Mouse (Mus musculus): Measurements from ENCODE around the gene Cd3e. TPM values are rescaled to one million over a fixed set of nuclear protein-coding genes. Genes with fewer than 3 reads are reported as not detected.

Gene Cd3e
- polyA plus RNA-seq, 1 experiment from 2014 or later = not detected

DNA sequence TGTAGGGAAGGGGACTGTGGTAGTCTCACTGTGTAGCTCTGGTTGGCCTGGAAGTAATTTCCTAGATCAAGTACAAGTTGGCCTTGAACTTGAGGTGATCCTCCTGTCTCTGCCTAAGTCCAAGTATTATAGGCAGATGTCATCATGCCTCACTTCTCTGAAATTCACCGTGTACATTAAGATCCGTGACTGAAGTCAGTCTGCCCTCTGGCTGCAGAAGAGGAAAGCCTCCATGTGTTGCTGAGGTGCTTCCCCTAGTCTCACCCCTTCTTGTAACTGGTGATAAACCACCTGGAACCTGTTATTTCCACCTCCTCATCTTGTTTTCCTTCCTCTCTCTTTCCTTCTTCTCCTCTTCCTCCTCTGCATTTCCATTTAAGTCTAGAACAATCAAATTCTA, 5.5 kb upstream of the Cd3e start:
- WGBS = 36% methylated on average over 2 of the region's 2 CpGs
- H3K9me3 ChIP-seq = no peaks in the 10 kb centered on the region
- no peak overlapping the region for H3K27ac ChIP-seq (replicated peaks)
- H3K9ac ChIP-seq (replicated peaks) = no peak overlapping the region
- H3K27me3 ChIP-seq = no peaks in the 10 kb centered on the region
- ATAC-seq (ENCODE audit: low FRiP score, low read depth) = no peak
- H3K4me1 ChIP-seq = no peaks in the 10 kb centered on the region
- H3K4me3 ChIP-seq = no peak overlapping the region
- no peak overlapping the region for H3K4me2 ChIP-seq (replicated peaks)
- H3K36me3 ChIP-seq = no peaks in the 10 kb centered on the region

DNA sequence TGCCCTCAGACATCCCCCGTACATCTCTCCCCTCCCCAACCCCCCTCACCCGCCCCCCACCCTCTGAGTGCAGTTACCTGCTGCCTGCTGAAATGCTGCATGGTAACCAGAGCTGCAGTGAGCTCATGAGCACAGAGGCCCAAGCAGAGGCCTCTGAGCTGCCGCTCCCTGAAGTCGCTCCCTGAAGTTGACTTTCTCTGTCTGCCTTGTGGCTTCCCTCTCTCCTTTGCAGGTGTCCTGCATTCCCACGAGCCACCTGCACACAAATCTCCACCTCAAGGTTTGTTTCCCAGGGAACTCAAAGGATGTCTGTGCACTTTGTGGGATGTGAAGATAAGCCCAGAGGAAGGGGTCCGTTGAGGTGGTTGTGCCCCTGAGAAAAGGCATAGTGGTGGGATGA, 1.9 kb upstream of the Cd3e start:
- no peak for ATAC-seq (ENCODE audit: low FRiP score, low read depth)

DNA sequence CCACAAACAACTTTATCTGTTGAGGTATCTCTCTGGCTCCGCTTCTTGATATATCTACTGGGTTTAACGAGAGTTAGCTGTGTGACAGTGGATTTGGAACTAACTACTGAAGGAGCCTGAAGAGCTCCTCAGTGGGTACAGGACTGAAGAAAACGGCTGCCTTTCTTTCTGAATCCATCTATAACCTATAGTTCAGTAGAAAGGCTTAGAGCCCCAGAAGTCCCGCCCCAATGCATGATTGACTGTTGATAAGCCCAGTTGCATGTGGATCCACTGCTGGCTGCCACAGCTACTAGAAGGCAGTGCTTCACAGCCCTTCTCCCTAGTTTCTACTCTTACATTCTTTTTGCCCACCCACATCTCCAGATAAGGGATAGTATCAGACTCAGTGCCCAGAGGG, 1.0 kb upstream of the Cd3e start:
- 77% methylated on average over 4 of the region's 4 CpGs for WGBS
- Histone ChIP-seq H3K9me3 (no peaks in the 10 kb centered on the region), H3K9ac (replicated peaks) (no peak overlapping the region), H3K4me2 (replicated peaks) (no peak overlapping the region), H3K4me3 (no peak overlapping the region), H3K27me3 (no peaks in the 10 kb centered on the region), H3K27ac (replicated peaks) (no peak overlapping the region), H3K36me3 (no peaks in the 10 kb centered on the region), H3K4me1 (no peaks in the 10 kb centered on the region)
- no peak for ATAC-seq (ENCODE audit: low FRiP score, low read depth)

More for the DNA sequence above, 1.9 kb upstream of the Cd3e start:
- Histone ChIP-seq H3K4me1 (no peaks in the 10 kb centered on the region), H3K27ac (replicated peaks) (no peak overlapping the region), H3K4me3 (no peak overlapping the region), H3K9me3 (no peaks in the 10 kb centered on the region), H3K27me3 (no peaks in the 10 kb centered on the region), H3K4me2 (replicated peaks) (no peak overlapping the region), H3K9ac (replicated peaks) (no peak overlapping the region), H3K36me3 (no peaks in the 10 kb centered on the region)
- 51% methylated on average over 6 of the region's 6 CpGs for WGBS

DNA sequence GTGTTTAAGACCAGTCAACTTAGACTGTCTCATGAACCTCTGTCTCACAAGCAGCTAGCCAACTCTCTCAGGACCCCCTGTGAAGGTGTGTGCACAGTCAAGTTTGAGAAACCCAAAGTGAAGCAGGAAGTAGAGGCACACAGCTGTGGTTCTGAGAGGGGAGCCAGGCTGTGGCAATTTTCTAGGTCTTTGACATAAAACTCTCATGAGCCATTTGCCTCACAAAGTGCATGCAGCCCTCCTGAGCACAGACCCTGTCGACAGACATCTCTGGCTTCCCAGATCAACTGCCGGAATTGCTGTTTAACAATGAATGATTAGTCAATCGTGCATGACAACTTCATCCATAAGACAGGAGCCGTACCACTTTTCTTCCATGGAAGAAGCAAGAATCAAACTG, 1.1 kb downstream of the Cd3e start:
- H3K27ac ChIP-seq (replicated peaks) = no peak overlapping the region
- H3K4me3 ChIP-seq = no peak overlapping the region
- no peaks in the 10 kb centered on the region for H3K9me3 ChIP-seq
- no peak for ATAC-seq (ENCODE audit: low FRiP score, low read depth)
- no peak overlapping the region for H3K4me2 ChIP-seq (replicated peaks)
- 63% methylated on average over 4 of the region's 4 CpGs for WGBS
- H3K36me3 ChIP-seq = no peaks in the 10 kb centered on the region
- H3K9ac ChIP-seq (replicated peaks) = no peak overlapping the region
- no peaks in the 10 kb centered on the region for H3K4me1 ChIP-seq
- H3K27me3 ChIP-seq = no peaks in the 10 kb centered on the region

DNA sequence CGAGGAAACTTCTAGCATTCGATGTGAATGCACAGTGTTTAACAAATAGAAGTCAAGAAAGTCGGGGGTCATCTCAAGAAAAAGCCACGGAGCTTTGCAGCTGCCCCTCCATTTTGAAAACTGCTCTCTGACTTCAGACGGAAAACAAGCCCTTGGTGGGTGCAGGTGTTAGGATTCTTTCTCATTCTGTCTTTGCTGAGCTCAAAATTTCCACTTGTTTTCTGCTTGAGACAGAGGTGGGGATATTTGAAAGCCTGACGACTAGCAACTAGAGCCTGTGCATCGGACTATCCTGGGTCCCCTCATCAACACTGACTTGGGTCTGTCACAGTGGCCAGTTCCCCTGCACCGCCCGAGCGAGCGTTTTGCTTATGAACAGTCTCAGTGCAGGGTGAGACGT, 2.0 kb downstream of the Cd3e start:
- no peak for ATAC-seq (ENCODE audit: low FRiP score, low read depth)
- Histone ChIP-seq H3K4me3 (no peak overlapping the region), H3K27me3 (no peaks in the 10 kb centered on the region), H3K9me3 (no peaks in the 10 kb centered on the region), H3K27ac (replicated peaks) (no peak overlapping the region), H3K9ac (replicated peaks) (no peak overlapping the region), H3K4me2 (replicated peaks) (no peak overlapping the region), H3K36me3 (no peaks in the 10 kb centered on the region), H3K4me1 (no peaks in the 10 kb centered on the region)
- 81% methylated on average over 12 of the region's 12 CpGs for whole genome bisulfite sequencing

DNA sequence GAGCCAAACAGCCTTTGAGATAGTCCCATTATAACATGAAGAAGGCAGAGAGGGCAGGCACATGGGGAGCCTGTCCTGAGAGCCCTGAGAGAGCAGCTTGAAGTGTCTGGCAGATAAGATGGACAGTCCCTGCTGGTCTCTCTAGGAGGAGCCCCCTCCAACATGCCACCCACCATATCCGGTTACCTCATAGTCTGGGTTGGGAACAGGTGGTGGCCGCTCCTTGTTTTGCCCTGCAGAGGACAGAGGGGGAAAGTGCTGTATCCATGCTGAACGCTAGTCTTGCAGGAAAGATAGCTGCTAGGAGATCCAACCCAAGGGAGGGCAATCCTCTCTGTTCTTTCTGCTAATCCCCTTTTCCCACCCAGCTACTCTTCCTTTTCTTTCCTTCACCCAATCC, 9.2 kb downstream of the Cd3e start:
- no peaks in the 10 kb centered on the region for H3K36me3 ChIP-seq
- no peak overlapping the region for H3K27ac ChIP-seq (replicated peaks)
- no peak overlapping the region for H3K9ac ChIP-seq (replicated peaks)
- H3K9me3 ChIP-seq = no peaks in the 10 kb centered on the region
- no peaks in the 10 kb centered on the region for H3K27me3 ChIP-seq
- no peak overlapping the region for H3K4me2 ChIP-seq (replicated peaks)
- no peak for ATAC-seq (ENCODE audit: low FRiP score, low read depth)
- no peaks in the 10 kb centered on the region for H3K4me1 ChIP-seq
- 59% methylated on average over 3 of the region's 3 CpGs for WGBS
- H3K4me3 ChIP-seq = no peak overlapping the region

DNA sequence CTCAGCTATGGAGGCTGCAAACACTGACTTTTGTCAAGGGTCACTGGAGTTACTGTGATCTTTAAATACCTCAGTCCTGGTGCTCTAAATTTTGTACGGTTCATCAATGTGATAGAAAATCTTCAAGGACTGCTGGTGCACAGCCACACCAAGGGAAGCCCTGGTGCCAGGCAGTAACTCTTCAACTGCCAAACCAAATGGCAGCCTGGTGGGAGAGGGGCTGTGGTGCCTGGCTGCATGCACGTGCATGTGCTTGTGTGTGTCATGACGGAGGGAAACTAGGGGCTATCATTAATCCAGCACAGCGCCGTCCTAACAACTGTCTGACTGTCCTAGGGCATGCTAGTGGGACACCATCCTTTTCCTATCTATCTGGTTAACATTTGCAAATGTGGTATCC, 9.7 kb downstream of the Cd3e start:
- H3K4me3 ChIP-seq = no peak overlapping the region

DNA sequence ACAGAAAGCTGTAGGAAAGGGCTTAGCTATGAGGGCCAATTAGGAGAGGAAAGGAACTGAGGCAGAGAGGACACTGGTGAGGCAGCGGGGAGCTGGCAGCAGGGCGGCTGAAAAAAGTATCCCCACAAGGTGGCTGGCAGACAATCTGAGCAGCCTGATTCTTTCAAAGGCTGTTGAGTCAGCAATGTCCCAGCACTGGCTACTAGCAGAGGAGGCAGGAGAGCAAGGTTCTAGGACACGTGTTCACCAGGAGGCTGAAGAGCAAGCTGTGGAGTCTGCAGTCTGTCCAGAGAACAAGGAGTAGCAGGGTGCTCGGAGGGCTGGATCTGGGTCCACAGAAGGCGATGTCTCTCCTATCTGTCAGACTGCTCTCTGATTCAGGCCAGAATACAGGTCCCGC, 10.3 kb downstream of the Cd3e start:
- Histone ChIP-seq H3K9me3 (no peaks in the 10 kb centered on the region), H3K36me3 (no peaks in the 10 kb centered on the region), H3K27ac (replicated peaks) (no peak overlapping the region), H3K27me3 (no peaks in the 10 kb centered on the region), H3K9ac (replicated peaks) (no peak overlapping the region), H3K4me1 (no peaks in the 10 kb centered on the region), H3K4me2 (replicated peaks) (no peak overlapping the region), H3K4me3 (no peak overlapping the region)
- 64% methylated on average over 6 of the region's 6 CpGs for WGBS
- no peak for ATAC-seq (ENCODE audit: low FRiP score, low read depth)

More for the DNA sequence above, 9.7 kb downstream of the Cd3e start:
- no peak for ATAC-seq (ENCODE audit: low FRiP score, low read depth)
- Histone ChIP-seq H3K9me3 (no peaks in the 10 kb centered on the region), H3K27me3 (no peaks in the 10 kb centered on the region), H3K36me3 (no peaks in the 10 kb centered on the region), H3K4me1 (no peaks in the 10 kb centered on the region), H3K4me2 (replicated peaks) (no peak overlapping the region), H3K9ac (replicated peaks) (no peak overlapping the region), H3K27ac (replicated peaks) (no peak overlapping the region)
- 81% methylated on average over 5 of the region's 5 CpGs for WGBS

DNA sequence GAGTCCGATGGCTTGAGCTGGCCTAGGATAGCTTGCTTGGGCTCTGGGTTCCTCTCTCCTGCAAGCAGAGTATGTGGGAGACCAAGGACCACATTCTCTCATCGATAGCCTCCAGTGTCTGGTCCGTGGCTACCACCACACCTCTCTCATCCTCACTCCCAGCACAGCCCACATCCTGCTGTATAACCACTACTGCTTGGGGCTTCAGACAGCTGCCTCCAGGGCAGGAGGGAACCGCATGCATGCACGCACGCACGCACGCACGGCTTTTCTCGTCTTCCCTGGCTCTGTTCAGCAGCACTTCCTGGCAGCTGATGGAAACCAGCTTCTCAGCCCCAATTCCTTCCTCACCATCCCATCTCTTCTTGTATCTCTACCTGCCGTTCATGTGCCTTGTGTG, 11.3 kb downstream of the Cd3e start:
- WGBS = 82% methylated on average over 11 of the region's 11 CpGs
- Histone ChIP-seq H3K9ac (replicated peaks) (no peak overlapping the region), H3K9me3 (no peaks in the 10 kb centered on the region), H3K4me3 (no peak overlapping the region), H3K4me2 (replicated peaks) (no peak overlapping the region), H3K27ac (replicated peaks) (no peak overlapping the region), H3K27me3 (no peaks in the 10 kb centered on the region), H3K4me1 (no peaks in the 10 kb centered on the region), H3K36me3 (no peaks in the 10 kb centered on the region)
- no peak for ATAC-seq (ENCODE audit: low FRiP score, low read depth)

DNA sequence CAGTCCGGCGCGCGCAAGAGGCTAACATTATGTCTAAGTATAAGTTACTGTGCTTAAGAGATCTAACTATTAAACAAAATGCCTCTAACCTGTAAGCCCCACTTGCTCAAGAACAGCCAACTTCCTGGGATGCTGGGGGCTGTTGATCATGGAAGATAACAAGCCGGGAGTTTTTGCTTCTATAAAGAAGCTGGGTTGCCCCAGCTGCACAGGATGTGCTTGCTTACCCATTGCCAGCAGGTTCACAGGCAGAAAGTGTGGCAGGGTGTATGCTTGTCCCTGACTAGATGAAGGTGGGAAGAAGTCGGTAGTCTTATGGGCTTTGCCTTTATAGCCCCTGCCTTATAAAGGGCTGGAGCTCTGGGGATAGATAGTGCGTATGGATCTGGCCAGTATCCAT, 12.8 kb downstream of the Cd3e start:
- ATAC-seq (ENCODE audit: low FRiP score, low read depth) = no peak

DNA sequence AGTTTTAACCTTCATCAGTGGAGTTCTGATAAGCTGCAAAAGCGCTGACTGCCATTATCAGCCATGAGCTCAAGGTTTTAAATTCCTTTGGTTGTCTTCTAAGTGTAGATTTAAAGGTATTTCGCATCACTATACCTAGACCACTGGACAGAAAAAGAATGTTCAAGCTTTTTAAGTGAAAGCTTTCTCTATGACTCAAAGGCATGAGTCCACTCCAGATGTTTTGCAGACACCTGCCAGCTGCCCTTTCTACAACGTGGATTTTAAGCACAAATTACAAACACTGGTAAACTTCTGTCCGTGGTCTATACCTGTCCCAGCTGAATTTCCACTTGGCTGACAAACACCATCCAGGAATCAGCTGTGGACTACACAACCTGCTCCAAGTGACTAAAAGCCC, 14.5 kb downstream of the Cd3e start:
- Histone ChIP-seq H3K4me3 (no peak overlapping the region), H3K9me3 (no peaks in the 10 kb centered on the region), H3K27me3 (no peaks in the 10 kb centered on the region), H3K27ac (replicated peaks) (no peak overlapping the region), H3K4me1 (no peaks in the 10 kb centered on the region), H3K9ac (replicated peaks) (no peak overlapping the region), H3K4me2 (replicated peaks) (no peak overlapping the region), H3K36me3 (no peaks in the 10 kb centered on the region)
- no peak for ATAC-seq (ENCODE audit: low FRiP score, low read depth)
- WGBS = 82% methylated on average over 4 of the region's 4 CpGs

More for the DNA sequence above, 12.8 kb downstream of the Cd3e start:
- H3K9ac ChIP-seq (replicated peaks) = no peak overlapping the region
- H3K9me3 ChIP-seq = no peaks in the 10 kb centered on the region
- H3K4me2 ChIP-seq (replicated peaks) = no peak overlapping the region
- no peaks in the 10 kb centered on the region for H3K4me1 ChIP-seq
- no peaks in the 10 kb centered on the region for H3K27me3 ChIP-seq
- no peak overlapping the region for H3K27ac ChIP-seq (replicated peaks)
- WGBS = 96% methylated on average over 7 of the region's 7 CpGs
- no peaks in the 10 kb centered on the region for H3K36me3 ChIP-seq
- H3K4me3 ChIP-seq = no peak overlapping the region

DNA sequence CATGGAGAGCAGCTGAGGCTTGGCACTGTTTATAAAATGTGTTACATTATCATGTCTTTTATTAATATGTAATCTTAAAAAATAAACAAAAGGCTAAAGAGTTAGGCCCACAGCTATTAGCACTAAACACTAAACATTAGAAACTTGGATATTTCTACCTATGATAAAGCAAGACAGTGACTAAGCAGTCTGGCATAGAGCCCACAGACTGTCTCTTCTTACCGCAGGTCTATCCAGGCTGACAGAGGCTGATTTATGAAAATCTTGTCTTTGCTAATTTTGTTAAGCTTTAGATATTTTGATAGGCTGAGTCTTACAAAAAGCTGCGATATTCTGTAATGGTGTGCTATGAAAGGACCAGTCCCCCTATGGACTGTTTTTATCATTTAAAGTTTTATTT, 16.2 kb downstream of the Cd3e start:
- no peaks in the 10 kb centered on the region for H3K4me1 ChIP-seq
- H3K27me3 ChIP-seq = no peaks in the 10 kb centered on the region
- H3K4me2 ChIP-seq (replicated peaks) = no peak overlapping the region
- H3K36me3 ChIP-seq = no peaks in the 10 kb centered on the region
- H3K9ac ChIP-seq (replicated peaks) = no peak overlapping the region
- no peak for ATAC-seq (ENCODE audit: low FRiP score, low read depth)
- H3K9me3 ChIP-seq = no peaks in the 10 kb centered on the region
- H3K27ac ChIP-seq (replicated peaks) = no peak overlapping the region
- no peak overlapping the region for H3K4me3 ChIP-seq
- WGBS = 95% methylated on average over 2 of the region's 2 CpGs

DNA sequence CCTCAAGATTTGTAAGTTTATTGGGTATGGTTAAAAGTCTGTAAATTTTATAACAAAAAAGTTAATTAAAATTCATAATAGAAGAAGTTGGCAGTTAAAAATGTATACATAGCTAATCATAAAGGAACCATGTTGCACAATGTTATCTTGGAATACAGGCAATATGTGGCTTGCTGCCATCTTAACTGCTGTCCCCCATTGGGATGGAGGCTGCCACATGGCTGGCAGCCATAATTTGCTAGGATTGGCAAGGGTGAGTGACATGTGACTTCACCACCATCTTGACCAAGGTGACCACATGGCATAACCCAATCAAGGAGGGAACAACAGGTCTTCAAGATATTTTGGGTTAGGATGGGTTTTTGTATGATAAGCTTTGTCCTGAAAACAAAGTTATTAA, 17.2 kb downstream of the Cd3e start:
- H3K9ac ChIP-seq (replicated peaks) = no peak overlapping the region
- H3K4me3 ChIP-seq = no peak overlapping the region
- no peaks in the 10 kb centered on the region for H3K27me3 ChIP-seq
- H3K36me3 ChIP-seq = no peaks in the 10 kb centered on the region
- no peak for ATAC-seq (ENCODE audit: low FRiP score, low read depth)
- no peaks in the 10 kb centered on the region for H3K9me3 ChIP-seq
- no peaks in the 10 kb centered on the region for H3K4me1 ChIP-seq
- no peak overlapping the region for H3K27ac ChIP-seq (replicated peaks)
- H3K4me2 ChIP-seq (replicated peaks) = no peak overlapping the region
